Mouse (Mus musculus): ENCODE measurements around the gene Sapcd2. TPM values are rescaled to one million over a fixed set of nuclear protein-coding genes. Genes with fewer than 3 reads are reported as not detected.

The Sapcd2 gene
- polyA plus RNA-seq, 1 experiment from 2014 or later, result 34.6 TPM

DNA sequence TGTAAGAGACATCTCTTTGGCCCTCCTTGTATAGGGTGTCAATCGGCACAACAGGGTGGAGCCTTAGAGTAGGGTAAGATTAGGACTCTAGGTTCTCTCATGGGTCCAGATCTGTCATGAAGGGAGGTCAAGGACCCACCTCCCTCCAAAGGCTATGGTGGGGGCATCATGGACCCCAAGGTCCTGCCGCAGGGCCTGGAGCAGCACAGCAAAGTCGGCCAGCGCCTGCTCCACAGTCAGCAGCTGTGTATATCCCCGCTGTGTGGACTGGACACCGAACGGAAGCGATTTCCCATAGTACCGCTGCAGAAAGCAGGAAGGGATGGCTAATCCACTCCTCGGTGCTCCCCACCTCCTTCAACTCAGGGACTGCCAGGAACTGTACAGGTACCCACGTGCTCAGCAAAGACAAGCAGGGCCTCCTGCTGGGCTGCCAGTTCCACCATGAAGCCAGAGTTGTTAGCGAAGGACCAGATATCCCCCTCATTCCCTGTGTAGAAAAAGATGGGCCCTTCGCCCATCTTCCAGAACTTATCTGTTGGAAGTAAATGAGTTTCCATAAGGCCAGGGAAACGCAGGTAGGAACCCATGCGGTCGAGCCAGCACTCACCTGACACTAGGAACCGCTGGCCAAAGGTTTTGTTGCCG lies 16.6 kb upstream of the Sapcd2 start:
- Histone ChIP-seq H3K36me3 (peaks cover 37% of the 10 kb centered on the region), H3K4me1 (peaks cover 24% of the 10 kb centered on the region), H3K27me3 (replicated peaks) (no peaks in the 10 kb centered on the region), H3K27ac (no peak overlapping the region), H3K4me2 (peak overlapping the region; percentile 87), H3K4me3 (peak overlapping the region; percentile 65), H3K9ac (peak overlapping the region; percentile 64), H3K9me3 (replicated peaks) (no peaks in the 10 kb centered on the region)
- 0 out of 2 replicates have a peak, but pooled peaks have one; percentile 28 for ATAC-seq
- 28% methylated on average over 18 of the region's 18 CpGs for WGBS (ENCODE audit: insufficient replicate concordance)

DNA sequence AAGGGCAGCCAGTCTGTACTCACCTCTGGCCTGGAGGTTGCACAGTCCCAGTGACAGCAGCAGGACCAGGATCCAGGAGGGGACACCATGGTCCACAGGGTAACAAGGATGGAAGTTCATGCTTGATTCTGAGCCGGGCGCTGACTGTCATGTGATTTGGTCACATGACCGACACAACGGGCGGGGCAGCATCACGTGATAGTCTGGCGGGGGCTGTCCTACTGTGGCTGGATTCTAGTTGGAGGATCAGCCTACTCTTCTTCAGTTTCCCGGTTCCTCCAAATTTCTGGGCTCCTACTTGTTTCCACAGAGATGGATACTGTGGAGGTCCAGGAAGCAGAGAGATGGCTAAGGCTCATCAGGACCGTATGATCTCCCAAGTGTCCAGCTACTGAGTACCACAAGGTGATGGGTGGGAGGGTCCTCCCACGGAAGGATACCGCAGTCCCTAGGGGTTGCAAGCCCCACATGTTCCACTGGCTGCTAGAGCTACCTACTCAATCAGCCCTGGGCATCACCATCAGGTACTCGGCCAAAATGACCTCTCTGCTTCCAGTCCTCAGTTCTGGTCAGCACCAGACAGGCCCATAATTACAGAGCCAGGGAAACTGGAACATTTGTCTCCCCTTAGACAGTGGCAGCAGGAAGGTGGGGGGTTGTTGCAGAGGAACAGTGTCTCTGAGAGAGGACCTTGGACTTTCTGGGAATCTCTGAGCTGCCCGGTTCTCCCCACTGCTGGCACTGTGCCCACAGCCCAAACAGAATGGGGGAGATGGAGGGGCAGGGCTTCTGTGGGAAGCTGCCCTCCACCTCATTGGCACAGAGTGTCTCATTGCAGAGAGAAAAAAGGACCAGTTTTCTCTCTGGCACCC lies 15.7 kb upstream of the Sapcd2 start, which contains the start of gene Dpp7:
Gene Dpp7 (minus strand): TSS at position 152 of the 872 bp plus-strand sequence.
- ATAC-seq, result peak; percentile 80
- Histone ChIP-seq H3K27me3 (replicated peaks) (no peaks in the 10 kb centered on the region), H3K9ac (peak within 1 kb of the TSS; percentile 64), H3K27ac (no peak within 1 kb of the TSS), H3K36me3 (peaks cover 29% of the 10 kb centered on the region), H3K4me3 (peak within 1 kb of the TSS; percentile 65), H3K4me2 (peak within 1 kb of the TSS; percentile 87), H3K9me3 (replicated peaks) (no peaks in the 10 kb centered on the region), H3K4me1 (peaks cover 24% of the 10 kb centered on the region)
- 5% methylated on average over 13 of the region's 13 CpGs for WGBS (ENCODE audit: insufficient replicate concordance)

DNA sequence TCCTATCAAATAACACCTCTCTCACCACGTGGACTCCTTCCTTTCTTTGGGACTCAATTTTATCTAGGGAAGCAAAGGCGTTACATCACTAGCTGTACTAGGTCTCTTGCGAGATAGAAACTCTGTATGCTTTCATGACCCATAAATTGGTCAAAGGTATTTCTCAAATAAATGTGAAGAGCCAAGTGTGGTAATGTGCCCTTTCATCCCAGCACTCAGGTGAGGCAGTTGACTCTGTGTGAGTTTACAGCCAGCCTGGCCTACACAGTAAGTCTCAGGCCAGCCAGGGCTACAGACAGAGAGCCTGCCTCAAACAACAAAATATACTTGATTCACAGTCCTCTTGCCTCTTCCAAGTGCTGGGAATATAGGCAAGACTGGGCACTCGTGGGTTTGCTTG lies 12.3 kb upstream of the Sapcd2 start:
- Histone ChIP-seq H3K4me3 (no peak overlapping the region), H3K27ac (no peak overlapping the region), H3K9ac (no peak overlapping the region), H3K36me3 (peaks cover 15% of the 10 kb centered on the region), H3K4me1 (peaks cover 38% of the 10 kb centered on the region), H3K9me3 (replicated peaks) (no peaks in the 10 kb centered on the region), H3K27me3 (replicated peaks) (peaks cover 17% of the 10 kb centered on the region), H3K4me2 (no peak overlapping the region)
- no peak for ATAC-seq
- 57% methylated on average over 4 of the region's 4 CpGs for WGBS (ENCODE audit: insufficient replicate concordance)

- peaks cover 29% of the 10 kb centered on the region for H3K4me1 ChIP-seq
- H3K4me3 ChIP-seq, result no peak overlapping the region
- no peak overlapping the region for H3K9ac ChIP-seq
- no peak overlapping the region for H3K4me2 ChIP-seq
- H3K27ac ChIP-seq, result no peak overlapping the region
- H3K36me3 ChIP-seq, result peaks cover 15% of the 10 kb centered on the region
- no peak for ATAC-seq
- 64% methylated on average over 13 of the region's 13 CpGs for WGBS (ENCODE audit: insufficient replicate concordance)
- H3K9me3 ChIP-seq (replicated peaks), result no peaks in the 10 kb centered on the region
- H3K27me3 ChIP-seq (replicated peaks), result peaks cover 40% of the 10 kb centered on the region
These were observed 8.5 kb upstream of the Sapcd2 start for GRCm38 (mm10) chr2:25363478-25364178.

DNA sequence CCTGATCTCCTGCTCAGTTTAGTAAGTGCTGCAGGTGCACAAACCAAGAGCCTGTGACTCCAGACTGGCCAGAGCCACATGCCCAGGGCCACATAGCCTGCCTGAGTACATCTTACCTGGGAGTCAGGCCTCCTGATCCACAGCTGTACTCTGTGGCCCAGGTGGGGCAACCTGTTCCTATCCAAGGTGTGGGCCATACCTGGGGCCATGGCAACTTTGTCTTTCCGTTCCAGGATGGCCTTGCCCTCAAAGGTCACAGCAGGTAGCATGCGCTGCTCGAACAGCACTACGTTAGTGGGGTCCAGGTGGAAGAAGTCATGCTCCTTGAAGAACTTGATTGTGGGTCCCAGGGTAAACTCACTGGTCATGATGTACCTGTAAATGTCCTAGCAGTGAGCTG lies 7.8 kb upstream of the Sapcd2 start:
- Histone ChIP-seq H3K4me2 (peak overlapping the region; percentile 97), H3K27ac (no peak overlapping the region), H3K36me3 (peaks cover 15% of the 10 kb centered on the region), H3K9me3 (replicated peaks) (no peaks in the 10 kb centered on the region), H3K4me1 (peaks cover 32% of the 10 kb centered on the region), H3K27me3 (replicated peaks) (peaks cover 40% of the 10 kb centered on the region), H3K4me3 (peak overlapping the region; percentile 66; the same call in 1 of the 2 replicates), H3K9ac (no peak overlapping the region)
- ATAC-seq, result no peak
- WGBS (ENCODE audit: insufficient replicate concordance), result 85% methylated on average over 4 of the region's 4 CpGs

DNA sequence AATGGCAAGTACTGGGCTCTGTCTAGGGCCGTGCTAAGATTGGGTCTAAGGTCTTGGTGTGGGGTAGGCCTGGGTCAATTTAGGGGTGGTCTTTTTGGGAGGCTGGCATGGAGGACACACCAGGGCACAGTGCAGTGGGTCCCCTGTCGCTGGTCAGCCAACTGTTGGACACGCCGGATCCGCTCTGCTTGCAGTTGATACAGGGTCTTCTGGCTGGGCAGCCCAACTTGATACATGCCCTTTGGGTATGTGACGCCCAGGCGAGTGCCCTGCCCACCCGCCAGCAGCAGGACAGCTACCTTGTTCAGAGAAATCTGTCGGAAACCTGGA lies 7.4 kb upstream of the Sapcd2 start:
- Histone ChIP-seq H3K27ac (no peak overlapping the region), H3K9me3 (replicated peaks) (no peaks in the 10 kb centered on the region)

DNA sequence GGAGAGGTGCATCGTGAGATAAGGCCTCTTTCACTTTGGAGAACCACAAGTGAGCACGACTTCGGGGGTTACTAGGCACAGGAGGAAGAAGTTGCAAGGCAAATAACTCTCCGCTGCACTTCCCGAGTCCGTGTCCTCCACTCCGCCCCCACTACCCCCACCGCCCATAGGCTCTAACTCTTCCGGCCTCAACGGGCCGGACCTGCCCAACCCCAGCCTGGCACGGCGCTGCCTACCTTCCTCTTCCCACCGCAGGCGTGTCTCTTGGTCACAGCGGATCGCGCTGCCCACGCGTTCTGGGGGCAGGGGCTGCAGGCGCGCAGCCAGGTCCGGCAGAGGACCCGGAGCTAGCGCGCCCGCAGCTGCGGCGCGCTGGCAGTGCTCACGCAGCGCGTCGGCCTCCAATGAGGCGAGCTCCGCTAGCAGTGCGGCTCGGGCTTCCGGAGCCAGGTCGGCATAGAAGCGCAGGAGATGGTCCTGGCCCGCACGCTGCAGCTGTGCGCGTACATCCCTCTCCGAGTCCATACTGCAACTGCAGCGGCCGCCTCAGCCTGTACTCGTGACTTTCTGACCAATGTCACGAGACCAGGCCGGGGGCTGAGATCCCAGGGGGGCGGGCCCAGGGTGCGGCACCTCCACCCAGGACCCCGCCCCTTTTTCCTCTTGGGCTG lies 6.9 kb upstream of the Sapcd2 start, which contains the start of gene Uap1l1:
Gene Uap1l1 (minus strand): TSS at position 592 of the 671 bp plus-strand sequence.
- peak within 1 kb of the TSS; percentile 73 for H3K9ac ChIP-seq
- peak within 1 kb of the TSS; percentile 97 for H3K4me2 ChIP-seq
- H3K27me3 ChIP-seq (replicated peaks), result peaks cover 40% of the 10 kb centered on the region
- under 1% methylated on average over 52 of the region's 54 CpGs for WGBS (ENCODE audit: insufficient replicate concordance)
- H3K4me3 ChIP-seq, result peak within 1 kb of the TSS; percentile 66
- H3K36me3 ChIP-seq, result peaks cover 15% of the 10 kb centered on the region
- no peaks in the 10 kb centered on the region for H3K9me3 ChIP-seq (replicated peaks)
- H3K4me1 ChIP-seq, result peaks cover 41% of the 10 kb centered on the region
- ATAC-seq, result peak; percentile 65
- peak within 1 kb of the TSS; percentile 49; the same call in 1 of the 2 replicates for H3K27ac ChIP-seq

More for the DNA sequence above, 7.4 kb upstream of the Sapcd2 start:
- Histone ChIP-seq H3K9ac (peak overlapping the region; percentile 73), H3K4me3 (peak overlapping the region; percentile 66), H3K36me3 (peaks cover 15% of the 10 kb centered on the region), H3K4me2 (peak overlapping the region; percentile 97), H3K4me1 (peaks cover 36% of the 10 kb centered on the region), H3K27me3 (replicated peaks) (peaks cover 40% of the 10 kb centered on the region)
- ATAC-seq, result no peak
- 26% methylated on average over 9 of the region's 9 CpGs for WGBS (ENCODE audit: insufficient replicate concordance)

DNA sequence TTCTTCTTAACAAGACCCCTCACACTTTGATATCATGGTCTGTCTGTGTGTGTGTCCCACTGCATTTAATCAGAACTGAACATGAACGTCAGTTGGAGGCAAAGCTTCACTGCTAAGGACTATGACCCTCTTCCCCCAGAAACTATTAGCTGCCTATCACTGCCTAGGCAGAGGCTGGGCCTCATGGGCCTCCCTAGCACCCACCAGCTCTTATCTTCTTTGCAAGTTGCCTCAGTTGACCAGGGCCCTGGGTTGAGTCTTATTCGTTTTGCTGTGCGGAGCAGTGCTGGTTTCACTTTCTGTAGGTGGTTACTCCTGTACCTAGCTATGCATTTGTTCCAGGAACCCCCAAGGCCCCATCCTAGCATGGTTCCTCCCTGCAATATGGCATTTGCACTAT lies 2.1 kb upstream of the Sapcd2 start:
- H3K9ac ChIP-seq, result peak overlapping the region; percentile 53
- 28% methylated on average over 3 of the region's 3 CpGs for WGBS (ENCODE audit: insufficient replicate concordance)
- H3K36me3 ChIP-seq, result peaks cover 7% of the 10 kb centered on the region
- H3K4me3 ChIP-seq, result peak overlapping the region; percentile 22
- H3K4me2 ChIP-seq, result peak overlapping the region; percentile 96
- no peaks in the 10 kb centered on the region for H3K9me3 ChIP-seq (replicated peaks)
- peak; percentile 65 for ATAC-seq
- peaks cover 67% of the 10 kb centered on the region for H3K4me1 ChIP-seq
- H3K27ac ChIP-seq, result peak overlapping the region; percentile 91
- peaks cover 21% of the 10 kb centered on the region for H3K27me3 ChIP-seq (replicated peaks)

DNA sequence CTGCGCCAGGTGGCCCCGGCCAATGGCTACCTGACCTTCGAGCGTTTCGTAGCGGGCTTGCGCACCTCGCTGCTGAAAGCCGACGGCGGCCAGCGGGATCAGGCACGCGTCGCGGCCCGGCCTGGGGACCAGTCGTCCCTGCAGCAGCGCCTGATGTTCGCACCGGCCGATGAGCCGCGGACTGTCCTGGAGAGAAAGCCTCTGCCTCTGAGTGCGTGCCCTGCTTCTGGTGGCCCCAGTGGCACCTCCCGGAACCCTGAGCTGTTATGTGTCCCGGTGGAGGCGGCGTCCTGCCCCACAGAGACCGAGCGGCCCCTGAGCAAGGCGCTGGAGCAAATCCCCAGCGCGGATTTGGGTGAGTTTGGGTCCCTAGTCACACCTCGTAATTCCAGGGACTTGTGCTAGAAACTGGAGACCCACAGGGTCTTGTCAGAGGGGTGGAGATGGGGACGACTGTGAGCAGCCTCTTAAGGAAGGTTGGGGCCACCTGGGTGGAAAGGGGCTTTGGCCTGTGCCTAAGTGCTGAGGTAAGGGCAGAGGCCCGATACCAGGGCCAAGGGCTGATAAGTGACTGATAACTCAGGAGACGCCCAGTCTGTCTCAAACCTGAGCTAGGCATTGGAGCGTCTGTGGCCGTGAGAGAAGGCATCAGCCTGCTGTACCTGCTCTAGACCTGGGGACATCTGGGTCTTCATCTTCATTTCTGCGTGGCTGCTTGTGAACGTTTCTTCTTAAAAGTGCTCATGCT lies 697 bp downstream of the Sapcd2 start:
- H3K4me1 ChIP-seq, result peaks cover 74% of the 10 kb centered on the region
- peak; percentile 57 for ATAC-seq
- H3K27me3 ChIP-seq (replicated peaks), result peaks cover 5% of the 10 kb centered on the region; the same call in 1 of the 2 replicates
- peaks cover 36% of the 10 kb centered on the region for H3K36me3 ChIP-seq
- H3K4me3 ChIP-seq, result peak overlapping the region; percentile 81
- H3K9me3 ChIP-seq (replicated peaks), result no peaks in the 10 kb centered on the region
- WGBS (ENCODE audit: insufficient replicate concordance), result 2% methylated on average over 42 of the region's 42 CpGs
- peak overlapping the region; percentile 87 for H3K9ac ChIP-seq
- peak overlapping the region; percentile 96 for H3K4me2 ChIP-seq
- H3K27ac ChIP-seq, result peak overlapping the region; percentile 91

DNA sequence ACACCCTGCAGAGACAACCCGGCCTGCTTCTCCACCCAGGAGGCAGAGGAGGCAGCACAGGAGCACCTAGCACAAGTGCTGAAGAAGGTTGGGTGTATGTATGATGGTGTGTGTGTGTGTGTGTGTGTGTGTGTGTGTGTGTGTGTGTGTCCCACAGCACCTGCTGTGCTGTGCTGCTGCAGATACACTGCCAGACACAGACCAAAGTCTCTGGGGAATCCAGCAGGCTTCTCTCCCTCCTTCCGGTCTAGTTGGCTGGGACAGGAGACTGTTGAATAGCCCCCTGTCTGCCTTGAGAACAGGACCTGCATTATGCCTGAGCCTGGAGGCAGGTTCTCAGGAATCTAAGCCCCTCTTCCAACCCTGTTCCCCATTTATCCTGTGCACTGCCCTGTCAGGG lies 1.3 kb downstream of the Sapcd2 start:
- no peak for ATAC-seq
- peaks cover 74% of the 10 kb centered on the region for H3K4me1 ChIP-seq
- peak overlapping the region; percentile 91 for H3K27ac ChIP-seq
- no peaks in the 10 kb centered on the region for H3K9me3 ChIP-seq (replicated peaks)
- peak overlapping the region; percentile 81 for H3K4me3 ChIP-seq
- peak overlapping the region; percentile 87 for H3K9ac ChIP-seq
- peaks cover 42% of the 10 kb centered on the region for H3K36me3 ChIP-seq
- H3K27me3 ChIP-seq (replicated peaks), result no peaks in the 10 kb centered on the region
- H3K4me2 ChIP-seq, result peak overlapping the region; percentile 96
- 66% methylated on average over 2 of the region's 2 CpGs for WGBS (ENCODE audit: insufficient replicate concordance)

GRCm38 (mm10) chr2:25376589-25376988 lies 4.5 kb downstream of the Sapcd2 start:
- H3K9me3 ChIP-seq (replicated peaks), result no peaks in the 10 kb centered on the region
- no peak overlapping the region for H3K4me2 ChIP-seq
- H3K27me3 ChIP-seq (replicated peaks), result no peaks in the 10 kb centered on the region; the same call in 1 of the 2 replicates
- no peak overlapping the region for H3K9ac ChIP-seq
- H3K27ac ChIP-seq, result no peak overlapping the region; the same call in 1 of the 2 replicates
- H3K4me1 ChIP-seq, result peaks cover 48% of the 10 kb centered on the region
- WGBS (ENCODE audit: insufficient replicate concordance), result 59% methylated on average over 4 of the region's 4 CpGs
- H3K36me3 ChIP-seq, result peaks cover 47% of the 10 kb centered on the region
- ATAC-seq, result no peak
- no peak overlapping the region for H3K4me3 ChIP-seq

All from liver, embryonic 12.5 days (tissue).